Mouse (Mus musculus) CD4-positive, CD25-positive, alpha-beta regulatory T cell, adult 9 weeks (primary cell): ENCODE data around the gene Lmntd1. TPM values are rescaled to one million over a fixed set of nuclear protein-coding genes. Genes with fewer than 3 reads are reported as not detected.

Source experiments
- polyA plus RNA-seq: library from polyadenylated mRNA; unstranded; fragments of 100-300 nt; shearing (Covaris generic); gene quantifications from one replicate; pipeline ENCODE4 v1.2.1, GENCODE M21; 2017

The Lmntd1 gene
- polyA plus RNA-seq = not detected

DNA sequence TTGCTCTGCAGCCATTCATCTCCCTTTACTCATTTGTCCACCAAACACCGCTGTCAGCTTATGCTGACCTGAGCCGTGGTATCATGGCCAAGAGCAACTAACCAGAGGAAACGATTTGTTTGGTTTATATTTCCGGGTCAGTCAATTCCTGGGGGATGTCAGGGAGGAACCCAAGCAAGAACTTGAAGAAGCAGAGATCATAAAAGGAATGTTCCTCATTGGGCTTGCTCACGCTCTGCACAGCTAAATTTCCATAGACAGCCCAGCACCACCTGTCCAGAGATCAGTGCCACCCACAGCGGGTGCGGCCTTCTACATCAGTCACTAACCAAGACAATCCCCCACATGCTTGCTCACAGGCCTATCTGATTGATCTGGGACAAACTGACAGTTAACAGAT is at the start of gene Lmntd1:
Gene Lmntd1, minus strand, starts transcription at position 101 of the 400 bp plus-strand sequence.

DNA sequence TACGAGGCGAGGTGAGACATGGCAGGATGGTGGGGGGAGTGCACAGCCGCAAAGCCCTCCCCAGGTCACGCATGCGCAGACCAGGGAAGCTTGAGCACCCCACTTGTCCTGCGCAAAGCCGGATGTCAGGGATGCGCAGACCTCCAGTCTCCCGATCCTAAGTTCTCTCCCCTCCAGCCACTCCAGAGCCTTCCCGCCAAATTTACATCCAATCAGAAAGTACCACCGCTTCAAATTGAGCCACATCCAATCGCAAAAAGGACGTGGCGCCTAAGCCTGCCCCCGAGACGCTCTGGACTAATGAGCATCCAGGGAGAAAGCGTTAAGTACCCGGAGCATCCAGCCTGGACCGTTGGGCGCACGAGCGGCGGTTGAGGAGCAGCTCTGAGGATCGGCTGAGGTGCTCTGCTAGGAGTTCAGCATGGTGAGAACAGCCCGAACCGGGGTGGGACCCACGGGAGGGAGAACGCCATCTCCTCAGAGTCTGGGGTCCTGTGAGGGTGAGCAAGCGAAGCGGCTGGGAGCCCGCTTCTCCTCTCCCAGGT is 1.6 kb upstream of the Lmntd1 start, which contains the start of gene Tuba3b:
Gene Tuba3b, plus strand, starts transcription at position 92 of the 545 bp plus-strand sequence.

Other genes with a start within 250 kb of the Lmntd1 start
- not detected for gene Tuba3b, start 1.4 kb upstream of the Lmntd1 start, polyA plus RNA-seq
- gene Rassf8, start 132.4 kb upstream of the Lmntd1 start, polyA plus RNA-seq = not detected